Mouse (Mus musculus) embryonic facial prominence, embryonic 14.5 days (tissue): ENCODE measurements at regions not wholly inside any gene's neighbourhood (a gene's known extent, or its start where the extent isn't known, plus 50 kb on each side); places are given as distances from the start of the nearest gene placed in this dataset.
A peak's percentile ranks its signal among the peaks of the same experiment; 100 is the strongest.

Experiments
- ATAC-seq: fragments of 200-750 bp; cut with Nextera tagmentation; 2 replicates; pipeline ENCODE4 v1.8.0; 2017; ENCODE audit warnings: low read depth, moderate number of reproducible peaks, moderate TSS enrichment
- DNase-seq: peaks from one replicate; pipeline ENCODE4 v3.0.0-alpha.2; 2015; ENCODE audit warnings: low spot score
- H3K27ac ChIP-seq: fragments of 300-500 bp; sonication (generic); replicated peaks from 2 replicates; pipeline ENCODE4 v1.5.1; 2014; ENCODE audit warnings: low read depth, mild to moderate bottlenecking, low read length, moderate library complexity
- H3K27me3 ChIP-seq: fragments of 300-500 bp; sonication (generic); replicated peaks from 2 replicates; pipeline ENCODE4 v1.6.1; 2014; ENCODE audit warnings: low read length; ENCODE audit not compliant: control insufficient read depth, insufficient read depth
- H3K36me3 ChIP-seq: fragments of 300-500 bp; sonication (generic); 2 replicates; pipeline ENCODE4 v1.6.1; 2014; ENCODE audit warnings: low read length, mixed read lengths; ENCODE audit not compliant: control insufficient read depth, insufficient read depth
- H3K4me1 ChIP-seq: fragments of 300-500 bp; sonication (generic); 2 replicates; pipeline ENCODE4 v1.6.1; 2014; ENCODE audit warnings: antibody characterized with exemption, low read length; ENCODE audit not compliant: control insufficient read depth, insufficient read depth
- H3K4me2 ChIP-seq: fragments of 300-500 bp; sonication (generic); 2 replicates; pipeline ENCODE4 v1.6.1; 2014; ENCODE audit warnings: low read depth, mild to moderate bottlenecking, low read length, moderate library complexity, mixed read lengths
- H3K4me3 ChIP-seq: fragments of 300-500 bp; sonication (generic); 2 replicates; pipeline ENCODE4 v1.5.1; 2014; ENCODE audit warnings: low read depth, mild to moderate bottlenecking, low read length
- H3K9ac ChIP-seq: fragments of 300-500 bp; sonication (generic); 2 replicates; pipeline ENCODE4 v1.6.1; 2014; ENCODE audit warnings: low read depth, mild to moderate bottlenecking, low read length, moderate library complexity, mixed read lengths
- H3K9me3 ChIP-seq: fragments of 300-500 bp; sonication (generic); 2 replicates; pipeline ENCODE4 v1.6.1; 2016; ENCODE audit warnings: low read length; ENCODE audit not compliant: control insufficient read depth
- WGBS: fragments of 180-500 bp; shearing (Covaris S2); extraction: QIAGEN DNeasy Blood & Tissue Kit; methylation state at CpG from one replicate; pipeline ENCODE4 v1.1.7; 2014; 5-methylcytosine and 5-hydroxymethylcytosine counted together

- no peaks in the 10 kb centered on the region for H3K36me3 ChIP-seq
- H3K4me1 ChIP-seq: no peaks in the 10 kb centered on the region
- no peak overlapping the region for H3K9ac ChIP-seq
- no peak overlapping the region for H3K4me3 ChIP-seq
- DNase-seq: no peak
- no peak overlapping the region for H3K27ac ChIP-seq
- H3K4me2 ChIP-seq: no peak overlapping the region
- WGBS: 77% methylated on average over 8 of the region's 8 CpGs
- no peaks in the 10 kb centered on the region for H3K27me3 ChIP-seq
- ATAC-seq: no peak
- H3K9me3 ChIP-seq: no peaks in the 10 kb centered on the region
These were observed 363.4 kb upstream of the Nr2f2 start for GRCm38 (mm10) chr7:70729896-70730295.

GRCm38 (mm10) chr7:70718149-70718765, 351.7 kb upstream of the Nr2f2 start:
- Histone ChIP-seq H3K27ac (no peak overlapping the region), H3K4me1 (no peaks in the 10 kb centered on the region), H3K36me3 (no peaks in the 10 kb centered on the region), H3K9me3 (no peaks in the 10 kb centered on the region), H3K4me2 (no peak overlapping the region), H3K4me3 (no peak overlapping the region), H3K9ac (no peak overlapping the region), H3K27me3 (no peaks in the 10 kb centered on the region)
- DNase-seq (no peak), ATAC-seq (no peak)
- WGBS: 62% methylated on average over 18 of the region's 18 CpGs

GRCm38 (mm10) chr7:70717608-70718007, 351.1 kb upstream of the Nr2f2 start:
- no peak overlapping the region for H3K27ac ChIP-seq
- H3K27me3 ChIP-seq: no peaks in the 10 kb centered on the region
- no peak overlapping the region for H3K9ac ChIP-seq
- no peaks in the 10 kb centered on the region for H3K36me3 ChIP-seq
- no peaks in the 10 kb centered on the region for H3K4me1 ChIP-seq
- no peak for DNase-seq
- no peak overlapping the region for H3K4me2 ChIP-seq
- no peaks in the 10 kb centered on the region for H3K9me3 ChIP-seq
- 77% methylated on average over 3 of the region's 3 CpGs for WGBS
- no peak for ATAC-seq
- H3K4me3 ChIP-seq: no peak overlapping the region

- Histone ChIP-seq H3K27ac (no peak overlapping the region), H3K27me3 (no peaks in the 10 kb centered on the region), H3K4me1 (no peaks in the 10 kb centered on the region), H3K9ac (no peak overlapping the region), H3K36me3 (no peaks in the 10 kb centered on the region), H3K4me2 (no peak overlapping the region), H3K9me3 (no peaks in the 10 kb centered on the region), H3K4me3 (no peak overlapping the region)
- DNase-seq (peak; percentile 45), ATAC-seq (no peak)
- 69% methylated on average over 4 of the region's 4 CpGs for WGBS
These were observed 350.4 kb upstream of the Nr2f2 start for GRCm38 (mm10) chr7:70716811-70717458.

GRCm38 (mm10) chr7:70712141-70712540, 345.6 kb upstream of the Nr2f2 start:
- Histone ChIP-seq H3K27ac (no peak overlapping the region), H3K4me1 (no peaks in the 10 kb centered on the region), H3K9ac (no peak overlapping the region), H3K4me3 (no peak overlapping the region), H3K9me3 (no peaks in the 10 kb centered on the region), H3K27me3 (0 out of 2 replicates have a peak, but pooled peaks cover 4% of the 10 kb centered on the region), H3K4me2 (no peak overlapping the region), H3K36me3 (no peaks in the 10 kb centered on the region)
- no peak for DNase-seq
- no peak for ATAC-seq
- WGBS: 69% methylated on average over 6 of the region's 6 CpGs

- H3K9me3 ChIP-seq: no peaks in the 10 kb centered on the region
- ATAC-seq (no peak), DNase-seq (no peak)
- H3K9ac ChIP-seq: no peak overlapping the region
- H3K27ac ChIP-seq: no peak overlapping the region
- no peak overlapping the region for H3K4me3 ChIP-seq
- H3K36me3 ChIP-seq: no peaks in the 10 kb centered on the region
- H3K4me2 ChIP-seq: no peak overlapping the region
- 49% methylated on average over 9 of the region's 9 CpGs for WGBS
- no peaks in the 10 kb centered on the region for H3K4me1 ChIP-seq
- H3K27me3 ChIP-seq: peaks cover 4% of the 10 kb centered on the region; the same call in 1 of the 2 replicates
These were observed 339.7 kb upstream of the Nr2f2 start for GRCm38 (mm10) chr7:70706281-70706680.

- ATAC-seq (no peak), DNase-seq (no peak)
- WGBS: 84% methylated on average over 1 of the region's 1 CpGs
- Histone ChIP-seq H3K9ac (no peak overlapping the region), H3K27me3 (peaks cover 4% of the 10 kb centered on the region; the same call in 1 of the 2 replicates), H3K9me3 (no peaks in the 10 kb centered on the region), H3K36me3 (no peaks in the 10 kb centered on the region), H3K4me1 (peaks cover 6% of the 10 kb centered on the region), H3K4me2 (no peak overlapping the region), H3K4me3 (no peak overlapping the region), H3K27ac (no peak overlapping the region)
These were observed 337.2 kb upstream of the Nr2f2 start for GRCm38 (mm10) chr7:70703784-70704183.

GRCm38 (mm10) chr7:70700461-70700860, 333.9 kb upstream of the Nr2f2 start:
- Histone ChIP-seq H3K4me2 (no peak overlapping the region), H3K36me3 (no peaks in the 10 kb centered on the region), H3K9ac (no peak overlapping the region), H3K27me3 (no peaks in the 10 kb centered on the region; the same call in 1 of the 2 replicates), H3K27ac (no peak overlapping the region), H3K9me3 (no peaks in the 10 kb centered on the region), H3K4me3 (no peak overlapping the region), H3K4me1 (peaks cover 8% of the 10 kb centered on the region)
- ATAC-seq (no peak), DNase-seq (no peak)
- WGBS: 65% methylated on average over 4 of the region's 4 CpGs

GRCm38 (mm10) chr7:70699391-70699790, 332.9 kb upstream of the Nr2f2 start:
- H3K4me1 ChIP-seq: peaks cover 8% of the 10 kb centered on the region
- no peaks in the 10 kb centered on the region; the same call in 1 of the 2 replicates for H3K27me3 ChIP-seq
- H3K4me2 ChIP-seq: no peak overlapping the region
- no peaks in the 10 kb centered on the region for H3K36me3 ChIP-seq
- H3K9ac ChIP-seq: no peak overlapping the region
- DNase-seq (peak; percentile 43), ATAC-seq (no peak)
- H3K27ac ChIP-seq: no peak overlapping the region
- H3K9me3 ChIP-seq: no peaks in the 10 kb centered on the region
- WGBS: 13% methylated on average over 2 of the region's 2 CpGs
- H3K4me3 ChIP-seq: no peak overlapping the region
